Mouse (Mus musculus): ENCODE measurements around the gene Sik2.

DNA sequence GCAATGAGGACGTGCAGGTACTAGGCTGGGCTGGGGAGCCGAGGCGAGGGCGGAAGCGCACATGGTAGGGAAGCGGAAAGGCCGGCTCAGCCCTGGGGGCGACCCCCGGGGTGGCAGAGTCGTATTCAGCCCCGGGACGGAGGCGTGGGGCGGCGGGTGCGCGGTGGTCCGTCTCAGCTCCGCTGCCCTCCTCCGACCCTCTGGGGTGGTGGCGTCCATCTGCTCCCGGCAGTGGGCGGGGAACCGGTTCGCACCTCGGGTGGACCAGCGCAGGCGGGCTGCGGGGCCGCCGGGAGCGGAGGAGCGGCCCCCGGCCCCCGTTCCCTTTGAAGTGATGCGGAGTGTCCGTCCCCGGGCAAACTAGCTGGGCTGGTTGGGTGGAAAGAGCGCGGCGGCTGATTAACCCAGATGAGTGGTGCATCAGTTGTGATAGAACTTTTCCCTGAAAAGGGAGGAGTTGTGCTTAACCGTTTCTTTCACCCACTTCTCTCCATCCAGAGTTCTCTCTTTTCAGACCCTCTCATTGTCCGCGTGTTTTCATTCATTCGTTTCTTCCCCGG, 151.7 kb downstream of the Sik2 start:
- no peak for TF ChIP-seq CTCF (IDR thresholded peaks at IDR 0.05; ENCODE audit: low read depth, low read length)
- no peak for TF ChIP-seq POLR2A (IDR thresholded peaks at IDR 0.05; ENCODE audit: borderline replicate concordance, low read depth, low read length)

Measured in bone marrow macrophage, adult 2 months (primary cell).